Mouse (Mus musculus): Measurements from ENCODE around the gene Slc6a9.
A peak's percentile ranks its signal among the peaks of the same experiment; 100 is the strongest.

DNA sequence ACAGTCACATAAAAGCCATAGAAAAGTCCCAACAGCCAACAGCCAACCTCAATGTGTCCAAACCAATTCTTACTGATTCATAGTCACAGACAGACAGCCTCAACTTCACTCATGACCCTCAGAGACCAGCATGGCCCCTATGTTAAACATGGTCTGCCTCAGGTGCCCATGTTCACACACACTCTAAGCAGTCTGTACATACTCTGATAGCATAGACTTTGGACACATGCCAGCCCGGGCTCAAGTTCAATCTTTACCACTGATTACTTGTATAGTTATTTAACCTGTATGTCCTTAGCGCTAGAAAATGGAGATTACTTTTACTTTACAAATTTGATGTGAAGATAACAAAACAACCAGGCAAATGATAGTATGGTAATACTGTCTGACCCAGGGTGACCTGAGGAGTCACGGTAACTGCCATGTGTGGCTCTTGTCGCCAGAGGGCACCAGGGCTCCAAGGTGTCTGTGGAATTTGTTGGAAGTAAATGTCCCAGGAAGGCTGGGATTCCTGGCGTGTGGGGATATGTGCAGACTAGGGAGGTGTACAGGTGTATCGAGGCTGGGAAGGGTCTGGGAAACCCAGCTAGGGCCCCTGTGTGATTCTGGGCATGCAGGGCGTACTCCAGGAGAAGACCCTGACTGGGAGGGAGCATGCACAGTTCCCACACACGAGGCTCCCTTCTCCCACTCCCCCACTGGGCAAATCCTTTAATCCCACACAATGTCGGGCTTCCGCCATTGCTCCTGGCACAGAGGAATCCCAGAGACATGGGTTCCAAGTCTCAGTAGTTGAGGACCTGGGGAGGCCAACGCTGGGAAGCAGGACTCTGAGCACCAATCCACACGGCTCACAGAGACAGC is 4.8 kb upstream of the Slc6a9 start:
- TF ChIP-seq CTCF (IDR thresholded peaks at IDR 0.05; ENCODE audit: borderline replicate concordance, extremely low read depth, insufficient read depth, insufficient read length) (peak; percentile 87), POLR2A (IDR thresholded peaks at IDR 0.05; ENCODE audit: borderline replicate concordance, extremely low read depth, insufficient read depth, insufficient read length, poor library complexity, severe bottlenecking) (no peak)

All from brain, embryonic 14.5 days (tissue).